Mouse (Mus musculus): Measurements from ENCODE around the gene Sirt1. TPM values are rescaled to one million over a fixed set of nuclear protein-coding genes. Genes with fewer than 3 reads are reported as not detected.
"Not testable (repeated sequence)": the region's sequence is repeated elsewhere in the genome, so short reads cannot be mapped to it uniquely, and the experiment has no call there.

The Sirt1 gene
- polyA plus RNA-seq, 1 experiment: 1.0 TPM

DNA sequence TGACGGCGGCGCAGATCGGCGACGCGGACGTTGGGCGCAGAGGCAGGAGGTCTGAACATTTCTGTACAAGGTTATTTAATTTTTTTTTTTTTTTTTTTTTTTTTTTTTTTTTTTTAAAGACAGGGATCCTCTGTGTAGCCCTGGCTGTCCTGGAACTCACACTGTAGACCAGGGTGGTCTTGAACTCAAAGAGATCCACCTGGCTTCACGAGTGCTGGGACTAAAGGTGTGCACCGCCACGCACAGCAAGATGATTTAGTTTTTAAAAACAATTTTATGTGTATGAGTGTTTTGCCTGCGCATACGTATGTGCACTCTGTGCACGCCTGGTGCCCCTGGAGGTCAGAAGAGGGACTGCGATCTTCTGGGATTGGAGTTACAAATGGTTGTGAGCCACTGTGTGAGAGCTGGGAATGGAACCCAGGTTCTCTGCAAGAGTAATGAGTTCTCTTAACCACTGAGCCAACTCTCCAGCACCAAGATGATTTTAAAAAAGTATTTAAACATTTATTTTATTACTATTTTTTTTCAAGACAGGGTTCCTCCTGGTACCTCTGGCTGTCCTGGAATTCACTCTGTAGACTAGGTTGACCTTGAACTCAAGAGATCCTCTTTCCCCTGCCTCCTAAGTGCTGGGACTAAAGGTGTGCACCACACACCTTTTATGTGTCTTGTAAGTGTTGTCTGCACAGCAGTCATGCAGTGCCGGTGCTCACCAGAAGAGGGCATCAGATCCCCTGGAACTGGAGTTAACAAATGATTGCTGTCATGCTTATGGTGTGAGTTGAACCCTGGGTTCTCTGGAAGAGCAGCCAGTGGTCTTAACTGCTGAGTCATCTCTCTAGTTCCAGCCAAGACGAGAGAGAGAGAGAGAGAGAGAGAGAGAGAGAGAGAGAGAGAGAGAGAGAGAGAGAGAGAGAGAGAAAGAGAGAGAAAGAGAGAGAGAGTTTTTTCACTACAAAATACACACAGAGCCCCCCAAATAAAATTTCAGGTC lies 40.5 kb upstream of the Sirt1 start, which contains the start of gene Gm7075:
Gene Gm7075 (minus strand): TSS at position 51 of the 997 bp plus-strand sequence.
- H3K4me3 ChIP-seq (replicated peaks): no peak within 1 kb of the TSS
- TF ChIP-seq FLI1 (IDR thresholded peaks at IDR 0.05; ENCODE audit: low read length) (no peak), GATA1 (IDR thresholded peaks at IDR 0.05; ENCODE audit: borderline replicate concordance, low read length) (no peak)

GRCm38 (mm10) chr10:63417061-63417460 lies 35.6 kb upstream of the Sirt1 start:
- H3K4me1 ChIP-seq: peaks cover 3% of the 10 kb centered on the region; the same call in 1 of the 2 replicates

More for the DNA sequence above, 40.5 kb upstream of the Sirt1 start, which contains the start of gene Gm7075:
- Histone ChIP-seq H3K27me3 (replicated peaks) (peaks cover 6% of the 10 kb centered on the region), H3K36me3 (replicated peaks; ENCODE audit: low read length) (no peaks in the 10 kb centered on the region), H3K4me1 (peaks cover 10% of the 10 kb centered on the region), H3K9me3 (no peaks in the 10 kb centered on the region)

GRCm38 (mm10) chr10:63415850-63416249 lies 34.3 kb upstream of the Sirt1 start:
- Histone ChIP-seq H3K4me1 (peaks cover 3% of the 10 kb centered on the region; the same call in 1 of the 2 replicates), H3K27me3 (replicated peaks) (peaks cover 7% of the 10 kb centered on the region), H3K36me3 (replicated peaks; ENCODE audit: low read length) (no peaks in the 10 kb centered on the region), H3K4me3 (replicated peaks) (no peak overlapping the region), H3K9me3 (no peaks in the 10 kb centered on the region)
- TF ChIP-seq FLI1 (IDR thresholded peaks at IDR 0.05; ENCODE audit: low read length): no peak
- TF ChIP-seq GATA1 (IDR thresholded peaks at IDR 0.05; ENCODE audit: borderline replicate concordance, low read length): no peak

More at GRCm38 (mm10) chr10:63417061-63417460, 35.6 kb upstream of the Sirt1 start:
- Histone ChIP-seq H3K9me3 (no peaks in the 10 kb centered on the region), H3K4me3 (replicated peaks) (no peak overlapping the region), H3K27me3 (replicated peaks) (peaks cover 7% of the 10 kb centered on the region), H3K36me3 (replicated peaks; ENCODE audit: low read length) (no peaks in the 10 kb centered on the region)
- TF ChIP-seq FLI1 (IDR thresholded peaks at IDR 0.05; ENCODE audit: low read length): no peak
- no peak for TF ChIP-seq GATA1 (IDR thresholded peaks at IDR 0.05; ENCODE audit: borderline replicate concordance, low read length)

DNA sequence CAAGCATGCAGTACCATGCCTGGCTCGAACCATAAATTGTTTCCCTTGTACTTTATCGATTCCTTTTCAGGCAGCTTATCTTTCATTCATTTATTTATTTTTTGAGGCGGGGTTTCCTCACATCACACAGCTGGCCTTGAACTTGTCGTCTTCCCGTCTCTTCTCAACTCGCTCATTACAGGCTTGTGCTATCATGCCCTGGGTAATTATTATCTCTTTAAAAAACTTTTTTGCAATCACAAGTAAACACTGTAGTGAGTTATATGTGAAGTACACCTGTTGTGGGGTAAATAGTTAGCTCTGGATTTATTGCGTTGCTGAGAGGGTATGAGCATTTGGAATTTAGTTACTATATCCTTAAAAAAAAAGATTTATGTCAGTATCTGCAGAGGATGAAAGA lies 33.8 kb upstream of the Sirt1 start:
- Histone ChIP-seq H3K9me3 (no peaks in the 10 kb centered on the region), H3K4me1 (peaks cover 3% of the 10 kb centered on the region; the same call in 1 of the 2 replicates), H3K4me3 (replicated peaks) (no peak overlapping the region), H3K36me3 (replicated peaks; ENCODE audit: low read length) (no peaks in the 10 kb centered on the region), H3K27me3 (replicated peaks) (peaks cover 7% of the 10 kb centered on the region)
- TF ChIP-seq GATA1 (IDR thresholded peaks at IDR 0.05; ENCODE audit: borderline replicate concordance, low read length) (no peak), FLI1 (IDR thresholded peaks at IDR 0.05; ENCODE audit: low read length) (no peak)

DNA sequence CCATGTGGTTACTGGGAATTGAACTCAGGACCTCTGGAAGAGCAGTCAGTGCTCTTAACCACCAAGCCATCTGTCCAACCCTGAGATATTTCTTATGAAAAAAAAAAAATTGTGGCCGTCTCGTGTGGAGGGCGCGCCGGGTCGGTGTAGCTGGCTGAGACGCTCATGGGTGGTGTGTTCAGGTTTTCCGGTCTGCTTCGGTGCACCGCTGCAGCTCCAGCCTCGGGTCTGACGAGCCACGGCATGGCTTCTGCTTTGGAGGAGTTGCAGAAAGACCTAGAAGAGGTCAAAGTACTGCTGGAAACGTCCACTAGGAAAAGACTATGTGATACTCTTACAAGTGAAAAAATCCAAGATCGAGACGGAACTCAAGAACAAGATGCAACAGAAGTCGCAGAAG lies 31.3 kb upstream of the Sirt1 start:
- no peaks in the 10 kb centered on the region for H3K36me3 ChIP-seq (replicated peaks; ENCODE audit: low read length)
- H3K27me3 ChIP-seq (replicated peaks): peaks cover 3% of the 10 kb centered on the region
- no peak overlapping the region for H3K4me3 ChIP-seq (replicated peaks)
- peaks cover 3% of the 10 kb centered on the region; the same call in 1 of the 2 replicates for H3K4me1 ChIP-seq
- TF ChIP-seq FLI1 (IDR thresholded peaks at IDR 0.05; ENCODE audit: low read length) (no peak), GATA1 (IDR thresholded peaks at IDR 0.05; ENCODE audit: borderline replicate concordance, low read length) (no peak)
- no peaks in the 10 kb centered on the region for H3K9me3 ChIP-seq

DNA sequence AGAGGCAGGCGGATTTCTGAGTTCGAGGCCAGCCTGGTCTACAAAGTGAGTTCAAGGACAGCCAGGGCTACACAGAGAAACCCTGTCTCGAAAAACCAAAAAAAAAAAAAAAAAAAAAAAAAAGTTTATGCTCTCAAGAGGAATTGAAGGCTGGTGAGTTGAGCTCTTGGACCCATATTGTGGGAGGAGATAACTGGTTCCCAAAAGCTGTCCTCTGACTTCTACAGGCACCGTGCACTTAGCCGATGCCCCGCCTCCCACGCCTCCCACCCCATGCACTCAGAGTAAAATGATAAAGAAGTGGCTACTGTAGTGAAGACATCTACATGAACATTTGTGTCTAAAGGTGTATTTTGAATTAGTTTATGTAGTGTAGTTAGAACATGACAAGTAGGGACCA lies 30.2 kb upstream of the Sirt1 start:
- H3K4me3 ChIP-seq (replicated peaks); H3K27me3 ChIP-seq (replicated peaks); H3K4me1 ChIP-seq; H3K9me3 ChIP-seq; H3K36me3 ChIP-seq (replicated peaks; ENCODE audit: low read length): not testable (repeated sequence)

DNA sequence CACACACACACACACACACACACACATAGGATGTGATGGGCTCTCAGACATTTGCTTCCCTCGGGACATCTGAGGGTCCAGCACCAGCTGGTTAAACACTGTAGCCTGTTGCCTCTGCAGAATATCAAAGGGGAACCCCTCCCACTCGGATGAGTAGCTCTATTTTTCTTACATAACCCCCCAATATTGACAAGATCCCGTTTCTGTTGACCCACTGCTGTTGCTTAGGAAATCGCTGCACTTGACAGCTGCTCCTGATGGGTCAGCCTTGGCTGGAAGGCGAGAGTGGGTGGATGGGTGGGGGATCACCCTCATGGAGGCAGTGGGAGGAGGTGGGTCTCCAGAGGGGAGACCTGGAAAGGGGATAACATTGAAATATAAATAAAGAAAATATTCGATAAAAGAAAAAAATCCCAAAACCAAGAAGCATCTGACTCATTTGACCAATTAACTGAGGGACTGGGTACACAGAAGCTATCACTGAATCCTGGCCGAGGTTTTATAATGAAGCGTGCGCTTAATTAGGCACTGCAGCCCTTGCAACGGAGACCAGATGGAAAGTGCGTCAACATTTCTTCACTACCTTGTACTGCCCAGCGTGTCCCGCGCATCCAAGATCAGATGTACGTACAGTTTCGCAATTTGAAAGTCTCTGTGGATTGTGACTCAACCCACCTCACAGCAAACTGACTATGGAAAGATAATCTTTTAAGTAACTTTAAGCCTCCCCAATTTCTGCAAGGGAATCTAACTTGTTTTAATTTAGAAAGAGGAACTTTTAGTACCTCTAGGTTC lies 28.9 kb upstream of the Sirt1 start:
- no peaks in the 10 kb centered on the region for H3K4me1 ChIP-seq
- H3K9me3 ChIP-seq: no peaks in the 10 kb centered on the region
- no peaks in the 10 kb centered on the region for H3K27me3 ChIP-seq (replicated peaks)
- no peaks in the 10 kb centered on the region for H3K36me3 ChIP-seq (replicated peaks; ENCODE audit: low read length)
- TF ChIP-seq FLI1 (IDR thresholded peaks at IDR 0.05; ENCODE audit: low read length): no peak
- TF ChIP-seq GATA1 (IDR thresholded peaks at IDR 0.05; ENCODE audit: borderline replicate concordance, low read length): no peak
- no peak overlapping the region for H3K4me3 ChIP-seq (replicated peaks)

DNA sequence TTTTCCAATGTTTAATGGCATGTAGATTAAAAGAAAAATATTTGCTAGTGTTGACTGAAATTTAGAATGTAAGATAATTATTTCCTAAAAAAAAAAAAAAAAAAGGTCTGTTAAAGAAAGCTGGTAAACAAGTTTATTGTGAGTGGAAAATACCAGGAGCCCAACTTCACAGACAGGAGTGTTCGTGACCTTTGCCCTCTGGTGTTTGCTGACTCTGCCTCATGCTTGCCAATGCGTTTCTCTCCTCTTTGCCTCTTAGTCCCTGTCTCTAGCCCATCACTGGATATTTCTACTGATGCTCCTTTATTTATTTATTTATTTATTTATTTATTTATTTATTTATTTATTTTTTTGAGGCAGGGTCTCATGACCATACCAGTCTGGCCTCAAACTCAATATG lies 22.1 kb upstream of the Sirt1 start:
- H3K36me3 ChIP-seq (replicated peaks; ENCODE audit: low read length): no peaks in the 10 kb centered on the region
- H3K4me3 ChIP-seq (replicated peaks): no peak overlapping the region
- H3K9me3 ChIP-seq: no peaks in the 10 kb centered on the region
- TF ChIP-seq FLI1 (IDR thresholded peaks at IDR 0.05; ENCODE audit: low read length): no peak
- TF ChIP-seq GATA1 (IDR thresholded peaks at IDR 0.05; ENCODE audit: borderline replicate concordance, low read length): no peak
- no peaks in the 10 kb centered on the region for H3K4me1 ChIP-seq
- H3K27me3 ChIP-seq (replicated peaks): no peaks in the 10 kb centered on the region

- no peaks in the 10 kb centered on the region for H3K9me3 ChIP-seq
- H3K27me3 ChIP-seq (replicated peaks): no peaks in the 10 kb centered on the region
- H3K36me3 ChIP-seq (replicated peaks; ENCODE audit: low read length): peaks cover 1% of the 10 kb centered on the region
- no peaks in the 10 kb centered on the region for H3K4me1 ChIP-seq
- no peak overlapping the region for H3K4me3 ChIP-seq (replicated peaks)
- no peak for TF ChIP-seq GATA1 (IDR thresholded peaks at IDR 0.05; ENCODE audit: borderline replicate concordance, low read length)
- TF ChIP-seq FLI1 (IDR thresholded peaks at IDR 0.05; ENCODE audit: low read length): no peak
Observed at GRCm38 (mm10) chr10:63402731-63403504, 21.4 kb upstream of the Sirt1 start.
